Mouse (Mus musculus): Measurements from ENCODE around the gene Ccdc33. TPM values are rescaled to one million over a fixed set of nuclear protein-coding genes. Genes with fewer than 3 reads are reported as not detected.

Ccdc33 gene
- polyA plus RNA-seq, 1 experiment from 2014 or later = 1.1 TPM

DNA sequence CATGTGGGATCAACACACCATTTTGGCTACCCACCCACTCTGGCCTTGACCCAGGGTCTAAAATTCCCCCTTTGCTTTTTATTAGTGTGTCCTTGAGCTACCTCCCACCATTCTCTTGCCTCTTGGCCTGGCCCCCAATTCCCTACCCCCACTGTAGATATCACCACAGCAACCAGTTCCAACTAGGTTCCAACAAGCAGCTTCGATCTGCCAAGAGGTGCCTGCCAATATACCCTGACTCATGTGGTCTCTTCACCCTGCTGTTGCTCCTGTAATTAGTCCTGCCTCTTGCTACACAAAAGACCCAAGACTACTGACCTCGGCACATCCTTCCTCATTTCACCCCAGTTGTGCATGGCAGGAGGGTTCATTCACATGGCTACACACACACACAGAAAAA is 33.5 kb downstream of the Ccdc33 start:
- H3K9me3 ChIP-seq = no peaks in the 10 kb centered on the region
- 3% methylated on average over 2 of the region's 2 CpGs for WGBS
- no peaks in the 10 kb centered on the region for H3K27me3 ChIP-seq
- peaks cover 44% of the 10 kb centered on the region for H3K4me1 ChIP-seq
- peak overlapping the region; percentile 5; the same call in 1 of the 2 replicates for H3K4me2 ChIP-seq (replicated peaks)
- ATAC-seq (replicated peaks) = peak; percentile 71; the same call in 1 of the 2 replicates
- no peak overlapping the region for H3K4me3 ChIP-seq
- no peaks in the 10 kb centered on the region for H3K36me3 ChIP-seq
- no peak overlapping the region for H3K9ac ChIP-seq (replicated peaks)
- peak overlapping the region; percentile 88 for H3K27ac ChIP-seq (replicated peaks)

DNA sequence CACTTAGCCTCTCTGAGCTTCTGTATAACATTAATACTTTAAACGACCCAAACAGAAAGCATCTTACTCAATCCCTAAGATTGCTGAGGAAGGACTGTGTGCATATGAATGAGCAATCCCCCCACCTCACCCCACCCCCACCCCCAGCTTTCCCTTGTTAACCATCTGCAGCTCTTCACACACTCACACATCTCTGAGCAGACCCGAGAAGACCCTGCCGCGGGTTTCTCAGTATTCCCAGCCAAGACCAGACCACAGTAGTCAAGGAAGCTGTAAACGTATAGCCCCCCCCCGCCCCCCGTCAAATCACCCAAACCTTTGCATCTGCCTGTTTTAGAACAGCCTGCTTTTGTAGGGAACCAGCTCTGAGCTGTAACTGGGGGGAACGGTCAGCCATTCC is 34.0 kb downstream of the Ccdc33 start:
- Histone ChIP-seq H3K4me2 (replicated peaks) (peak overlapping the region; percentile 5; the same call in 1 of the 2 replicates), H3K36me3 (no peaks in the 10 kb centered on the region), H3K4me1 (peaks cover 44% of the 10 kb centered on the region), H3K9ac (replicated peaks) (no peak overlapping the region), H3K9me3 (no peaks in the 10 kb centered on the region), H3K4me3 (no peak overlapping the region), H3K27me3 (no peaks in the 10 kb centered on the region), H3K27ac (replicated peaks) (peak overlapping the region; percentile 88)
- 5% methylated on average over 8 of the region's 8 CpGs for WGBS
- peak; percentile 76 for ATAC-seq (replicated peaks)

DNA sequence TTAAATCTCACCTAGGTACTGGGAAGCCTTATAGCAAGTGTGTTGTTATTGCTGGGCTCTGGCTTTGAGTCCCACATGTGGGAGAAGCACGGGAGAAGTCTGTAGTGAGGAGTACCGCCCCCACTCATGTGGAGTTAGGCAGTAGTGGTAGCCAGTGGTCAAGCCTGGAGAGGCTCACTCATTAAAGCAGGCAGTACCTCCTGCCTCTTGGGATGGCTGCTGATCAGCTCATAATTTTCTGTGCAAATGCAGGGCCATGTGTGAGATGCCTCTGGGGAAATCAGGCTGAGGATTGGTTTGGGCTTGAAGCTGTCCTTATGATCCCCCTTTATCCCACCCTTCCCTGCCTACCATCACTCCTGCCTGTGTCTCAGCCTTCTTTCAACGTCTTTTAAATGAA is 44.1 kb downstream of the Ccdc33 start:
- Histone ChIP-seq H3K36me3 (no peaks in the 10 kb centered on the region), H3K27ac (replicated peaks) (no peak overlapping the region), H3K9me3 (no peaks in the 10 kb centered on the region), H3K4me1 (peaks cover 11% of the 10 kb centered on the region; the same call in 1 of the 2 replicates), H3K4me2 (replicated peaks) (no peak overlapping the region), H3K4me3 (no peak overlapping the region), H3K9ac (replicated peaks) (no peak overlapping the region), H3K27me3 (no peaks in the 10 kb centered on the region)
- 64% methylated on average over 3 of the region's 3 CpGs for WGBS
- no peak for ATAC-seq (replicated peaks)

DNA sequence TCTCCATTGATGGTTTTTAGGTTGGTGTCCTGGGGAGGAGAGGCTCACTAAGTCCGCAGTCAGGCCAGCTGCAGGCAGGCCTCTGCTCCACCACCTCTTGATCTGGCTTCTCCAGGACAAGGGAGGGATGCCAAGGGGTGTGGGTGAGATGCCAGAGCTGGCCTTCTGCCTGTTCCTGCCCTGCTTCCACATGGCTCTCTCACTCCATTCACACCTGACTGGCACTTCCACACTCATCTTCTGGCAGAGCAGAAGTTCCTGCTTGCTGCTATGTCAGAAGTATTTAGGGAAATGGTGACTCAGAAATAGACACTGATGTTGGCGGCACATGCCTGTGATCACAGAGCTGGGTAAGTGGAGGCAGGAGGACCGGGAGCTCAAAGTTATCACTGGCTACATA is 51.1 kb downstream of the Ccdc33 start:
- Histone ChIP-seq H3K4me3 (no peak overlapping the region), H3K36me3 (no peaks in the 10 kb centered on the region), H3K9ac (replicated peaks) (no peak overlapping the region), H3K4me1 (peaks cover 56% of the 10 kb centered on the region), H3K27me3 (no peaks in the 10 kb centered on the region), H3K27ac (replicated peaks) (peak overlapping the region; percentile 94; the same call in 1 of the 2 replicates), H3K9me3 (no peaks in the 10 kb centered on the region), H3K4me2 (replicated peaks) (no peak overlapping the region)
- no peak for ATAC-seq (replicated peaks)
- WGBS = 75% methylated on average over 3 of the region's 3 CpGs

DNA sequence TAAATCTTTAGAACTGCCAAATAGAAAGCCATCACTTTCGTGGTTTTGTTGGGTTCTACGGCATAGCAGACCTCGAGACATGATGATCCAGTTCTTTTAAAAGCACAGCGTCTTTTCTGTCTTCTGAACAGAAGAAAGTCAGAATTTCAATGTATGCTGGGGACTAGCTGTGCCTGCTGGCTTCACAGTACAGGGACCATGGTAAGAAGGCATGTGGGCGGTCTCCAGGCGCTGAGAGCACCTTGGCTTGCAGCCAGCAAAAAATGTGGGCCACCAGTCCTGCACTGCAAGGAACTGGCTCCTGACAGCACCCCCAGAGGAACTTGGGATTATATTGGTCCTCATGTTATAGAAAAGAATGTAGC is 51.9 kb downstream of the Ccdc33 start:
- H3K4me3 ChIP-seq = no peak overlapping the region
- H3K27ac ChIP-seq (replicated peaks) = peak overlapping the region; percentile 94
- no peaks in the 10 kb centered on the region for H3K9me3 ChIP-seq
- 48% methylated on average over 6 of the region's 6 CpGs for WGBS
- no peak overlapping the region for H3K4me2 ChIP-seq (replicated peaks)
- no peaks in the 10 kb centered on the region for H3K36me3 ChIP-seq
- 0 out of 2 replicates have a peak, but pooled peaks have one; percentile 9 for ATAC-seq (replicated peaks)
- peaks cover 61% of the 10 kb centered on the region for H3K4me1 ChIP-seq
- no peaks in the 10 kb centered on the region for H3K27me3 ChIP-seq
- H3K9ac ChIP-seq (replicated peaks) = no peak overlapping the region

DNA sequence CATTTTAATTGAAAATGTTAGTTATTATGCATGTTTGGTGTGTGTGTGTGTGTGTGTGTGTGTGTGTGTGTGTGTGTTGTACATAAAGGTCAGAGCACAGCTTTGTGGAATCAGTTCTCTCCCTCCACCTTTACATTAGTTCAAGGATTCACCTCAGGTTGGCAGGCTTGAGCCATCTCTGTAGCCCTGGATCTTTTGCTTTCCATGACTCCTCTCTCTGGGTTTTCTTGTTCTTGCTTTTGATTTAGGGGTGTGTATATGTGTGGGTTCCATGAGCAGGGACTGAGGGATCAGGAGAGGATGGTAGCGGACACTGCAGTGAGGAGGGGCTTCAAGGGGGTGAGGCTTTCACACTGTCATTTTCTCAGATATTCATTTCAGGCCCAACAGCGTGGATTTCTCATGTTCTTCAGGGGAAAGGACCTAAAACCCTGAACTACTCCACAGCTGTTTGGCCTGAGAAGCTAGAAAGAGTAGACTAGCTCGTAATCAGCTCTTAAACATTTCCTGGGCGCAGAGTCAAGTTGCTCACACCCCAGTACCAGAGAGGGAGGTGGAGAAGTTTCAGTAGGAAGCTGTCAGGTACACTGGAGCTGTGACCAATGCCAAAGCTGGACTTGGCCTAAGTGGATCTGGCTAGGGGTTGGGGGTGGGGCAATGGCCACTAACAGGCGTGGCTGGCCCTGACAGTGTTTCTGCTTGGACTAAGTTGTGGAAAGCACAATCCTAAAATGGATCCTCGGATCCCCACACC is 52.5 kb downstream of the Ccdc33 start:
- H3K4me3 ChIP-seq = no peak overlapping the region
- H3K9me3 ChIP-seq = no peaks in the 10 kb centered on the region
- H3K36me3 ChIP-seq = no peaks in the 10 kb centered on the region
- no peaks in the 10 kb centered on the region for H3K27me3 ChIP-seq
- H3K4me1 ChIP-seq = peaks cover 60% of the 10 kb centered on the region
- H3K4me2 ChIP-seq (replicated peaks) = no peak overlapping the region
- peak overlapping the region; percentile 94 for H3K27ac ChIP-seq (replicated peaks)
- no peak overlapping the region for H3K9ac ChIP-seq (replicated peaks)
- ATAC-seq (replicated peaks) = 0 out of 2 replicates have a peak, but pooled peaks have one; percentile 41
- 76% methylated on average over 6 of the region's 6 CpGs for WGBS

DNA sequence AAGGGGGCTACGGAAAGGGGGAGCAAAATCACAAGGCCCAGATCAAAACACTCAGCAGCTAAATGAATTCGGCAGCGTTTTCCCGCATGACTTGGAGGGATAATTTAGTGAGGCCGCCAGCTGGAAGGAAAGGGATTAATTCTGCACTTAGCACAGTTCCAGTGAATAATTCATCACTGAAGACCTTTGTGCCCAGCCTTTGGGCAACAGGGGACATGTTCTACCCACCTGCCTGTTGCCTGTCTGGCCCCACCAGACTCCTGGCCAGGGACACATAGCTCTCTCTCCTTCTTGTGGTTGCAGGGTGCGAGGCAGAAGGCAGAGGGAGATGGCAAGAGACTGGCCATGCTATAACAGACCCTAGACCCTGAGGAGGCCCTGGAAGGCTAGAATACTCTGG is 53.1 kb downstream of the Ccdc33 start:
- WGBS = 2% methylated on average over 6 of the region's 6 CpGs
- Histone ChIP-seq H3K27me3 (no peaks in the 10 kb centered on the region), H3K4me1 (peaks cover 65% of the 10 kb centered on the region), H3K9ac (replicated peaks) (0 out of 2 replicates have a peak overlapping the region, but pooled peaks have one; percentile 5), H3K36me3 (no peaks in the 10 kb centered on the region), H3K4me2 (replicated peaks) (no peak overlapping the region), H3K9me3 (no peaks in the 10 kb centered on the region), H3K27ac (replicated peaks) (peak overlapping the region; percentile 94), H3K4me3 (no peak overlapping the region)
- ATAC-seq (replicated peaks) = peak; percentile 57

DNA sequence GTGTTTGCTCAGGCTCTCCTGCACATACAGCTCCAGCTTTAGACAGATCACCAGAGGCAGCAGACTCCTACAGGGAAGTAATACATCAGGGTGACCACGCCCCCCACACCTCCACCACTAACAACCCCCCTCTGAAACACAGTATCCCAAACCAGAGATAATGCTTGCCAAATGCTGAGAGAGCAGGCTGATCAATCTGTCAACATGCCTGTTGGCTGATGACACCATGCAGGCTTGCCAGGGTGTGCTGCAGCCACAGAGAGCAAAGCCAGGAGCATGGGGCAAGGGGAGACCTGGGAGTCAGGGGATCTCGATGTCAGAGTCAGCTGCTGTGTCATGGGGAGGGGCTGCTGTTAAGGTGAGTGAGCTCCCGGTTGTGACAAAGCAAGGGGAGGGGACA is 55.1 kb downstream of the Ccdc33 start, which contains the start of gene Stra6:
Gene Stra6, plus strand, starts transcription at position 258 of the 400 bp plus-strand sequence.
- no peaks in the 10 kb centered on the region for H3K36me3 ChIP-seq
- no peak within 1 kb of the TSS for H3K9ac ChIP-seq (replicated peaks)
- no peak within 1 kb of the TSS for H3K4me2 ChIP-seq (replicated peaks)
- H3K4me3 ChIP-seq = no peak within 1 kb of the TSS
- no peaks in the 10 kb centered on the region for H3K27me3 ChIP-seq
- ATAC-seq (replicated peaks) = no peak
- no peaks in the 10 kb centered on the region for H3K9me3 ChIP-seq
- H3K4me1 ChIP-seq = peaks cover 73% of the 10 kb centered on the region
- WGBS = 28% methylated on average over 3 of the region's 3 CpGs
- H3K27ac ChIP-seq (replicated peaks) = peak within 1 kb of the TSS; percentile 94

DNA sequence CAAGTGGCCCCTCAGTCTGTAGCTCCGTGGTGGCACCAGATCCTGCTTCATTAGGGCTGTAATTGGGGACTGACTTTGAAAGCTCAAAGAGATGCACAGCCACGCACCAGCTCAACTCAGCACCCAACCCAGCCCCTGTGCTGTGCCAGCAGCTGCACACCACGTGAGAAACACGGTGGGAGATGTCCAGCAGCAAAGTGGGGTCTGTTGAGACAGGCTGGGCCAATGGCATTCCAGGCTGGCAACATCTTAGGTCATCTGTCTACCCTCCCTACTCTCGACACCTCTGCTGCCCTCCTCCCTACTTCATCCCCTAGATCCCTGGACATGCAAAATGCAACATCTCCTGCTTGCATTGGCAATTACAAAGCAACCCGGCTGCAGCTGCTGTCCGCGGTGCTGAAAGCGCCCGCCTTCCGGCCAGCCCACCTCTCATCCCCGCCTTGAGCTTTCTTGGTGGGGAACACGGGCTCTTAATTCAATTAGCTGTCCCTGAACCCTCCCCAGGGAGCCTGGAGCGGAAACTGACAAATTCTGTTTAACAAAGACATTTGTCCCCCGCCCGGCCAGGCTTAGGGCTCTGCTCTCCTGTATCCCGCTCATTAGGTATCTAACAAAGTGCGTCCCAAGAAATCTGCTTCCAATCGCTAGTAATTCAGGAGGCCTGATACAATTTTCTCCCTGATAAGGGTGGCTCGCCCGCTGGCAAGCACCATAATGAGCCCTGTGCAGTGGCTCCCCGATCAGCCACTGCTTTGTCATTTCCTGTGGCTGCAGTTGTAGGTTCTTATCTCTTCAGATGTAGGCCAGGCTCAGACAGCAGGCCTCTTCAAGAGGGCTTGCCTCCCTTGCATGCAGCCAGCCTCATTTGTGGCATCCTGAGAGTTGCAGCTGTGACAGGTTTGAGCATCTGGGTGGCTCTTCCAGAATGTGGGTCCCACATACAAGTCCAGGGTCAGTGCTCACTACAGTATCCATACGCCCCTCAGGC is 57.7 kb downstream of the Ccdc33 start:
- peak overlapping the region; percentile 74 for H3K27ac ChIP-seq (replicated peaks)
- no peak overlapping the region for H3K4me3 ChIP-seq
- 8% methylated on average over 23 of the region's 23 CpGs for WGBS
- no peaks in the 10 kb centered on the region for H3K27me3 ChIP-seq
- H3K4me1 ChIP-seq = peaks cover 55% of the 10 kb centered on the region
- no peaks in the 10 kb centered on the region for H3K9me3 ChIP-seq
- no peak overlapping the region for H3K4me2 ChIP-seq (replicated peaks)
- H3K9ac ChIP-seq (replicated peaks) = no peak overlapping the region
- ATAC-seq (replicated peaks) = peak; percentile 47
- no peaks in the 10 kb centered on the region for H3K36me3 ChIP-seq

DNA sequence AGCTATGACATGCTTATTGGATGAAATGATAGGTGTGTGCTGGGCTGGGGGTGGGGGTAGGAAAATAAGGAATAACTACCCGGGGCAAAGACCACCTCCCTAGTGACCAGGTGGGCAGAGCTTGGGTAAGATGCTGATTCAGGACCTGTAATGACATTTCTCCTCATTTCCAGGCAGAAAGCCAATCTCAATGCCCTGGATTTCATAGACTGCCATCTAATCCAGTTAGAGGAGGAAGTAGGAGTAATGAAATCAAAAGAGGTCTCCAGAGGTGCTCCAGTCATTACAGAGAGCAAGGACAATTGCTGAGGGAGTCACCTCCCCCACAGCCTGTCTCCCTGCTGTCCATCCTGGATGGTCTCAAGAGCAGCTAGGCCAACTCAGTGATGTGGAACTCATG is 58.7 kb downstream of the Ccdc33 start:
- Histone ChIP-seq H3K27ac (replicated peaks) (peak overlapping the region; percentile 74), H3K27me3 (no peaks in the 10 kb centered on the region), H3K9me3 (no peaks in the 10 kb centered on the region), H3K4me3 (no peak overlapping the region), H3K36me3 (no peaks in the 10 kb centered on the region), H3K4me2 (replicated peaks) (no peak overlapping the region), H3K9ac (replicated peaks) (no peak overlapping the region), H3K4me1 (peaks cover 45% of the 10 kb centered on the region)
- WGBS = 50% methylated on average over 1 of the region's 1 CpGs
- no peak for ATAC-seq (replicated peaks)

DNA sequence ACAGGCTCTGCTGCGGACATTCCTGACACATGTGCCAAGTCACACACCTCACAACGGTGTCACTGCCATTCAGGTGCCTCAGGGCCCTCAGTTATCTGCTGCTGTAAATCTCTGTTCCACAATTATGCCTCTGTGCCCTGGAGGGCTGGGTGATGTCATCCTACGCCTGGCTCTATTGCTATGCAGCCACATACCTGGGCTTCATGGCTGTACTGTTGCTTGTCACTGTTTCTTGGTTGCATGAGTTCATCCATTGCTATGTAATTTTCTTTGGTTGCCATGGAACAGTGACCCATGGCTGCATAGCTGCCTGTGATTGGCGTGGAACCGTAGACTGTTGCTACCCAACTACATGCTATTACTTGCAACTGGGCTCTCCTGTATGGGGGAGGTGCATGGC is 63.0 kb downstream of the Ccdc33 start:
- Histone ChIP-seq H3K9me3 (no peaks in the 10 kb centered on the region), H3K27ac (replicated peaks) (peak overlapping the region; percentile 34), H3K4me3 (no peak overlapping the region), H3K4me2 (replicated peaks) (no peak overlapping the region), H3K9ac (replicated peaks) (no peak overlapping the region), H3K27me3 (no peaks in the 10 kb centered on the region), H3K36me3 (no peaks in the 10 kb centered on the region), H3K4me1 (peaks cover 44% of the 10 kb centered on the region)
- no peak for ATAC-seq (replicated peaks)
- 65% methylated on average over 5 of the region's 5 CpGs for WGBS

DNA sequence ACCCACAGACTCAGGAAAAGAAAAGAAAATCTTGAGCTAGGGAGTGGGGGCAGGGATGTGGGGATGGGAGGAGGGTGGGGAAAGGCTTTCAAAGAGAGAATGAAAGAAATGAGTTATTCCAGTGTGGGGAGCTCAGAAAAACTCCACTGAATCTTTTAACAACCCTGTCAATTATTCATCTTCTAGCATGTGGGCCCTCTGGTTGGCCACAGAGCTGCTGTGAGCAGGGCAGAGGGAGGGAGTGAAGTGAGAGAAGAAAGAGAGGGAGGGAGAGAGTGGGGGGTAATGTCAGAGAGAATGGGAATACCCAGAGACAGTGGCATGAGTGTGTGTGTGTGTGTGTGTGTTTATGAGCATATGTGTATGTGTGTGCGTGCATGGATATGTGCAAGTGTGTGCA is 64.6 kb downstream of the Ccdc33 start:
- H3K4me2 ChIP-seq (replicated peaks) = no peak overlapping the region
- H3K4me3 ChIP-seq = no peak overlapping the region
- WGBS = 90% methylated on average over 1 of the region's 1 CpGs
- H3K9me3 ChIP-seq = no peaks in the 10 kb centered on the region
- H3K4me1 ChIP-seq = peaks cover 47% of the 10 kb centered on the region
- no peaks in the 10 kb centered on the region for H3K36me3 ChIP-seq
- no peaks in the 10 kb centered on the region for H3K27me3 ChIP-seq
- H3K9ac ChIP-seq (replicated peaks) = no peak overlapping the region
- peak overlapping the region; percentile 66 for H3K27ac ChIP-seq (replicated peaks)
- peak; percentile 25 for ATAC-seq (replicated peaks)

Data from forebrain, embryonic 15.5 days (tissue).